Mouse (Mus musculus) erythroblast, adult 5-6 weeks (primary cell): ENCODE measurements around the gene Dbp. TPM values are rescaled to one million over a fixed set of nuclear protein-coding genes. Genes with fewer than 3 reads are reported as not detected.
A peak's percentile ranks its signal among the peaks of the same experiment; 100 is the strongest.

Experiments used
- ATAC-seq: replicated peaks from 2 replicates; pipeline ENCODE4 v1.8.0; 2016; ENCODE audit warnings: moderate number of reproducible peaks, mild to moderate bottlenecking, moderate TSS enrichment, inconsistent platforms; ENCODE audit not compliant: poor library complexity, low FRiP score, severe bottlenecking
- total RNA-seq, 2 experiments: library from RNA; stranded (forward) in 1 of 2; stranded (reverse) in 1 of 2; fragments of 150-400 nt in 1 of 2; fragments of 200-764, 138-1000 nt in 1 of 2; gene quantifications; 2 replicates each; pipeline versions ENCODE4 v1.2.3 to v1.2.4; 2015 to 2017; ENCODE audit warnings: low replicate concordance in 2 of 2

Gene Dbp
- total RNA-seq, 2 experiments from 2014 or later = 0.77 to 1.5 TPM

DNA sequence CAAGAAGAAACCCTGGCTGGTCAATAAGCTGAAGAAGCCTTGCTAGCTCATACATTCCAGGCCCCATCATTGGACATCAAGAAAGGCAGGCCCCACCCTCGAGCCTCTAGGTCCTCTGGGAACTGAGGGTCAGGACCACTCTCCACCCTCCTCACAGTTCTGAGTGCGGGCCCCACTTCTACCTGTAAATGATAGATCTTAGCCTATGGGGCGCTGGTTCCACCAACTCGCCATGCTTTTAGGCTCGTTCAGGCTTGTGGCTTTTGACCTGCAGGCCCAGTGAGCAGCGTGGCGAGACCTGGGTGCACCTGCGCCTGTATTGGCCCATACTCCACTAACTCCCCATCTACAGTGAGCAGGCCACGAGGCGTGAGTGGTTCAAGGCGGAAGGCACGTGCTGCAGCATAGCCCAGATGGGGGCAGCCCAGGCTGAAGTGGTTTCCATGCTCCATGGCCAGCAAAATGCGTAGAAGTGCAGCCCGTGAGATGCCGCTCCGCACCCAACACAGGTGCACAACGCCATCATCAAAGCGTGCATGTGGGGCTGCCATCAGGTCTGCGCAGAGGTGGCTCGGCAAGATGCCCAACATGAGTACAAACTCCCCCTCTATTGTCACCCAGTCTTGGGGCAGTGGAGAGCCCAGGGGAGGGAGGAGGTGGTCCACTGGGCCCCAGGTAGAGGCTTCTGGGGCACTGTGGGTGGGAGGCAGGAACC lies 5.7 kb downstream of the Dbp start:
- ATAC-seq = no peak

DNA sequence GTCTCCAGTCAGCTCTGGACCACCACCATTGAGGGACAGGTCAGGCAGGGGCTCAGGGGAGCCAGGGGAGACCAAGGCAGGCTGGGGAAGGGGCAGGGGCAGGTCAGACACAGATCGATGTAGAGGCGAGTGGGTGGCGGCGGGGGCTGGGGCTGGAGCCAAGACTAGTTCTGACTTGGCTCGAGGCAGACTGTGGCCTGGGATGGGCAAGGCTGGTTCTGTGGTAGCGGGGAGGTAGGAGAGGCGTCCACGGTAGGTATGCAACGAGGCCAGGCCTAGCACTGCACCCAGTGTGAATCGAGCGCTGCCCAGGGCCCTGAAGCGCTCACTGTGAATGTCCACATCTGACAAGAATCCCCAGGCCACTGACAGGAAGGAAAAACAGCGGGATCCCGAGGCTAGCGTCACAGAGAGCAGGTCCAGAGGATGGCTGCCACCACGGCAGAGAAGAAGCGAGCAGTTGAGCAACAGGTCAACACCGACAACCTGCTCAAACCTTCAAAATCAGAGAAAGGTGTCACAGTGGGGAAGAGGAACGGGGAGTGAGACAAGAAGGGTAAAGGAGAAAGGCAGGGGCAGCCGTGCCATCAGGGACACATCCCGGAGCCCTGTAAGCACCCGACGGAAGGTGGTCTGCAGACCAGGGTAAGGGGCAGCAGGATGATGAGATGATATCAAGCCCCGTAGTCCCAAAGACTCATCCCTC lies 6.6 kb downstream of the Dbp start:
- ATAC-seq = no peak

GRCm38 (mm10) chr7:45712022-45712757 lies 7.3 kb downstream of the Dbp start:
- ATAC-seq = no peak

GRCm38 (mm10) chr7:45713396-45713795 lies 8.5 kb downstream of the Dbp start:
- no peak for ATAC-seq

DNA sequence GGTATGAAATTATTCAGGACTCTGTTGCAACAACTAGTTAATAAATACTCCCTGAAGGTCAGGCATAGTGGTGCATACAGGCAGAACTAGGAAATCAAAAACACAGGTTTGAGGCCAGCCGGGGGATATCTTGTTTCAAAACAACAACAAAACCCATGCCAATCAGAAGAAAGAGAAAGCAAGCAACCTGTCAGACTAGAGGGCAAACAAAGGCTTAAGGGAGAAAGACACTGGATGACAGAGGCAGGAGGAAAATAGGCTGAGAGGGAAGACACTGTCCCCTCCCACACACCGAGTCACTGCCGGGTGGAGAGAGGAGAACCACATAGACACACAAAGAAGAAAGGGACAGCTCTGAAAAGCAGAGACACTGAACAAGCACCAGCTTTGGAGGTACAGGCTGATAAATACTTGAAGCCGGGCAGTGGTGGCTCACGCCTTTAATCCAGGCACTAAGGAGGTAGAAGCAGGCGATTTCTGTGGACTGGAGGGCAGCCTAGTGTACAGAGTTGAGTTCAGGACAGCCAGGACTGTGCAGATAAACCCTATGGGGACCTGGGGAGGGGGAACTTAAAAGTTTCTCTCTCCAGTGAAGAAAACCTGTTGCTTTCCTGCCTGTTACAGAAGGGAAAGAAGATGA lies 9.1 kb downstream of the Dbp start:
- ATAC-seq = no peak

GRCm38 (mm10) chr7:45714630-45715089 lies 9.8 kb downstream of the Dbp start:
- peak; percentile 45 for ATAC-seq

- ATAC-seq = peak; percentile 81
These were observed 10.3 kb downstream of the Dbp start, which contains the start of gene Rpl18 for GRCm38 (mm10) chr7:45715090-45715708. Gene Rpl18, plus strand, starts transcription at chr7:45715457.

DNA sequence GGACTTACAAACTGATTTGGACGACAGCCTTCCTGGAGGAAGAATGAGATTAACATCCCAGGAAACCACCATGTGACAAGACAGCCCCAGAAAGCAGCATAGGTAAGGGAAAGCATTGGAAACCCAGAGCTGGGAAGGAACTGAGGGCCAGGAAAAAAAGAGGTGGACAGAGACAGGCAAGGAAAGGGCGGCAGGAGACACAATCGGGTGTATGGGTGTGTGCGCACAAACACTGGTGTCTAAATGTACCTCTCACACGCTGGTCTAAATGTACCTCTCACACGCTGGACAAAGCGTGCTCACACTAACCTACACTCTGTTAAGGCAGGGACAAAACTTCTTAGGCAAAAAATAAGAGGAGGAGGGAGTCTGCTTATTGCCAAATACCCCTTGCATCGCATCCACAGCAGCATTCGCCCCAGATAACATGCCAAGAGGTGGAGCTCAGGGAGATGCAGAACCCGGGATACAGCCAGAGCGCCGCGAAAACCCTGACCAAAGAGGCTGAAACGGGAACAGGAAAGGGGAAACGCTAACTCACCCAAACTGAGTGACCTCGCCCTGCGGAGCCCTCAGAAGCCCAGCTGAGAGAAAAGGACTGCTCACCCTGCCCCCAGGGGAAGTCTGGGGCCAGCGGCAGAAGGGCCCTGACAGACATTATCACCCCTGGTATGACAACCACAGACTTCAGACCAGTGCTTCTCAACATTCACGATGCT lies 11.0 kb downstream of the Dbp start:
- no peak for ATAC-seq

GRCm38 (mm10) chr7:45716460-45716857 lies 11.6 kb downstream of the Dbp start:
- ATAC-seq = no peak

DNA sequence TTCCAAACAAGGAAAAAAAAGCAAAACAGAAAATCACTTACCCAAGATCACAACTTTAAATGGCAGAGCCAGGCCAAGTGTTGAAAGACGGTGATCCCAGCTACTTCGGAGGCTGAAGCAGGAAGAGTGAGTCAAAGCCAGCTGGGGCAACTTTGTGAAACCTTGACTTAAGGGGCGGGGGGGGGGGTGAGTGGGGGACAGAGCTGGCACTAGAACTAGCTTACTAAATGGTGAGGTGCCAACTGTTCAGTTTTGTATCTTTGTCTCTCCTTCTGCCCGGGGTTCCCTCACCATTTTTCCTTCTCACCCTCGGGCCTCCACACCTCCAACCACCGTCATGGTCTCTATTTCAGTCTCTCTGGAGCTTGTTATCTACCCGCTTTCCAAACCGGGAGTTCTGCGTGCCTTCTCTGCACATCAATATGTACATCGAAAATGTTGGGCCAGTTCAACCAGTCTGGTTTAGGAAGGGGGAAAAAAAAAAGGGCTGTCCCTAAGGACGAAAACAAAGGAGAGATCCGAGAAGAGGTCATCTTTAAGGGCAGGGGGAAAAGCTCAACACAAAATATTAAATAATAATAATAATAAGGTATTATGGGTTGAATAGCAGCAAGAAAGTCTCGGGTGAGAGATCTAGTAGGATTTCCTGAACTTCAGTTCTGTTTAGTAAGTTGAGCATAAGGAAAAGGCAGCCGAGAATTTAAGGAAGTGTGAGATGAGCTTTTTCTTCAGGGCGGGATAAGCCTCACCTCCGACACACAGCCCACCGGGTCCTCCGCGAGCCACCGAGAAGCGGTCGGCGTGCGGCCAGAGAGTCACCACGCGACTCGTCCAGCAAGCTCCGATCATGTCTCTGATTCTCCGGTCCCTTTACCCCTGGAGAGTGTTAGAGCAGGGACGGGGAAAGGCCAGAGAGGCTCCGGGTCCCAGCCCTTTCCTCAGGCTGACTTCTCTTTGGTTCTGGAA lies 12.3 kb downstream of the Dbp start:
- ATAC-seq = peak; percentile 44

GRCm38 (mm10) chr7:45717918-45718297 lies 13.0 kb downstream of the Dbp start, which contains the start of gene Sphk2:
Gene Sphk2, minus strand, starts transcription at chr7:45718002.
- ATAC-seq = peak; percentile 72

DNA sequence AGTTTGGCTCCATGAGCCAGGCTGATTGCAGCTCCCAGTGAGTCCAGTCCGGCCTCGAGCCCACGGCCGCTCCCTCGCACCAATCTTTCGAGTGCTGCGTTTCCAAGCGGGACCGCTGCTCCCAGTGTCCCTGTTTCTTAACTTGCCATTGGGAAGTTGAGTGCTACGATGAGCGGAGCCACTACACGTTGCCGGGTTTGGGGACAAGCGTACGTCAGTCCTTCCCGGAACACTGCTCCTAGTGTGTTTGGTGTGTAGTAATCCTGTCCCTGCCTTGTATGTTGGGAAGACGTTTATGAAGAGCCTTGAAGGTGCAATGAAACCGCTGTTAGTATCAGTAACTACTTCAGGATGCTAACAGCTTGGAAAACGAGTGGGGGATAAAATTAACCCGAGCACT lies 13.4 kb downstream of the Dbp start:
- no peak for ATAC-seq

GRCm38 (mm10) chr7:45719180-45719579 lies 14.3 kb downstream of the Dbp start:
- no peak for ATAC-seq

DNA sequence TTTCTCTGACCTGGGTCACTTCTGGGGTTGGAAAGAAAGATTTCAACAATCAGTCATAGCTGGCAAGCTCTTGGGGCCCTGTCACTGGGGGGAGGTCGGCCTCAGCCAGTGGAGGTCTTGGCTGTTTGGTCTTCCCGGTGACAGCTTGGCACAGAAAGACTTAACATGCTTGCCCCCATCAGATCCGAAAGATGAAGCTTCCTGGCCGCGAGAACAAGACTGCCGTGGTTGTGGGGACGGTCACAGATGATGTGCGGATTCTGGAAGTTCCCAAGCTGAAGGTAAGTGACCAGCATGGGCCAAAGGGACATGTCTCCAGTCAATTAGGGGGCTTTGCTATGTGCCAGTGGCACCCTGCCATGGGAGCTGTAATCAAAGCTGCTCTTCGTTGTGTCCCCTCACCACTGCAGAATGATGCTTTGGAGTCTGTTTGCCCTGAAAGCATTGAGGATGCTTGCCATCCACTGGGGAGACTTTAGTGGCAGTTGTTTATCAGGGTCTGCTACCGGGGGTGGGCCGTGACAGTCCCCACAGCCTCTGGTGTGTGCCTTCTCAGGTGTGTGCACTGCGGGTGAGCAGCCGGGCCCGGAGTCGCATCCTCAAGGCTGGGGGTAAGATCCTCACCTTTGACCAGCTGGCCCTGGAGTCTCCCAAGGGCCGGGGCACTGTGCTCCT lies 15.0 kb downstream of the Dbp start:
- no peak for ATAC-seq

GRCm38 (mm10) chr7:45720413-45721233 lies 15.7 kb downstream of the Dbp start, which contains the start of gene Fam83e:
Gene Fam83e, plus strand, starts transcription at chr7:45721212.
- no peak for ATAC-seq

DNA sequence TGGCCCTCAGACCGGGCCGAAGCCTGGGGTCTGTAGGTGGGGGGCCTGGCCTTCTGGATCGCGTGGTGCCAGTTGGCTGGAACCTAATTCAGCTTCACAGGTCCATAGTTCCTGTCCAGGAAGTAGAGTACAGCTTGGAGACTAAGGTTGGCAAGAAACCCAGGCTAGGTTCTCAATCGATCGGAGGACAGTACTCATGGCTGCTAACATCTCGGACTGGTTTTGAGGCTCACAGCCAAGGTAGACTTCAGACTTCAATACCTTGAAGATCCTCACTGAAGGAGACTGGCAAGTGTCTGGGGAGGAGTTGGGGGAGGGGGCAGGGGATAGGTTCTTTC lies 16.3 kb downstream of the Dbp start:
- no peak for ATAC-seq
